Mouse (Mus musculus) kidney, postnatal 14 days (tissue): ENCODE data around the gene Vcam1.

Experiments
- DNase-seq: peaks from one replicate; pipeline ENCODE4 v3.0.0; 2022; ENCODE audit warnings: mixed read lengths

Vcam1 gene

GRCm38 (mm10) chr3:116080166-116080788 lies 49.2 kb downstream of the Vcam1 start:
- peak; percentile 8 for DNase-seq

GRCm38 (mm10) chr3:116078490-116078889 lies 51.0 kb downstream of the Vcam1 start:
- no peak for DNase-seq

- DNase-seq, result no peak
Observed at GRCm38 (mm10) chr3:116076739-116077138, 52.7 kb downstream of the Vcam1 start.

GRCm38 (mm10) chr3:116072584-116072983 lies 56.9 kb downstream of the Vcam1 start:
- DNase-seq, result no peak

GRCm38 (mm10) chr3:116062141-116062540 lies 67.3 kb downstream of the Vcam1 start:
- DNase-seq, result no peak

GRCm38 (mm10) chr3:116060320-116060719 lies 69.2 kb downstream of the Vcam1 start:
- DNase-seq, result no peak
